Mouse (Mus musculus) hindlimb bud, embryonic 11.5 days (tissue): Measurements from ENCODE around the gene Abcc5.
"Not testable (repeated sequence)": the region's sequence is repeated elsewhere in the genome, so short reads cannot be mapped to it uniquely, and the experiment has no call there.

Source experiments
- DNase-seq: peaks from one replicate; pipeline ENCODE4 v3.0.0-alpha.2; 2012; ENCODE audit warnings: low read depth, low spot score; ENCODE audit errors: extremely low spot score

Gene Abcc5

DNA sequence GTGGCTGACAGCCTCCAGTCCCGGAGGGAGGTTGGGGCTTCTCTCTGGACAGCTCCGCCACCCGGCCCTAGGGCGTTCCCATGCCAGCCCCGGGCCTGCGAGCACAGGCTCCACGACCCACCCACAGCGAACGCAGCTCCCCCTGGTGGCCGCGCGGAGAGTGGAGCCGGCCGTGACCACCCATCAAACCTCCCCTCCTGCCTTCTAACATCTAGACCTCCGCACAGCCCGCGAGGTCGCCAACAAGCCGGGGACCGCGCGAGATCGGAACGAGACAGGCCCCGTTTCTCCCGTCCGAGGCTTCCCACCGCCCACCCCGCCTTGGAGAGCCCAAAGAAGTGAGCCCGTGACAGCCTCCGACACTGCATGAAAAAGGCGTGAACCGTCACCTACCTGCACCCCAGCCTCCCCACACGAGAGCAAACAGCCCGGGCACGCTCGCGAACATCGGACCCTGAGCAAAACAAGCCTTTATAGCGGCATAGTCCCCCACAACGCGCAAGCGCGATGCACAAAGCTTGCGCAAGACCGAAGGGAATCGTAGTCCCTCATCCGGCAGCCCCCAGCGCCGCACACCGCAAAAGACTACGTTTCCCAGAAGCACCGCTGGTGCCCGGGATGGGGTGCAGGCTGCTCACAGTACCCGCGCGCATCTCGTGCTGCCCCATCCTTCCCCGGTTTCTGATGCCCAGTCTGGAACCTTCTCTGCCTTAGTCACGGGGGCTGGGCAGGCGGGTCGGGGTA is at the start of gene Abcc5:
Gene Abcc5, minus strand, starts transcription at position 540 of the 744 bp plus-strand sequence.
- peak; percentile 50 for DNase-seq

DNA sequence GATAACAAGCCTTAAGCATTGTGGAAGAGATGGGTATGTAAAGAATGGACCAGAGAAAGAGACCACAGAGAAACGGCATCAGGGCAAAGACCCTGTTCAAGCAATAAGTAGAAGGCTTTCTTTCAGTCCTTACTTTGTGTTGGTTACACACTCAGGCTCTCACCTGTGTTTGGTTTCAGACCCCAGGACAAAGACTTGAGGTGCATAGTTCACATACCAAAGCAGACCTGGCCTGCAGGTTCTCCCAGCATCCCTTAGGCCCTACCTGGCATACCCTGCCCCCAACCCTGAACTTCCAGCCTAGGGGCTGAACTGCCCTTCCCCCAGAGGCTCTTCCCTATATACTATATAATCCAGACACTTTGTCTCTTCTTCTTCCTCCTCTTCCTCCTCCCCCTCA is 49.1 kb upstream of the Abcc5 start:
- DNase-seq, result no peak

DNA sequence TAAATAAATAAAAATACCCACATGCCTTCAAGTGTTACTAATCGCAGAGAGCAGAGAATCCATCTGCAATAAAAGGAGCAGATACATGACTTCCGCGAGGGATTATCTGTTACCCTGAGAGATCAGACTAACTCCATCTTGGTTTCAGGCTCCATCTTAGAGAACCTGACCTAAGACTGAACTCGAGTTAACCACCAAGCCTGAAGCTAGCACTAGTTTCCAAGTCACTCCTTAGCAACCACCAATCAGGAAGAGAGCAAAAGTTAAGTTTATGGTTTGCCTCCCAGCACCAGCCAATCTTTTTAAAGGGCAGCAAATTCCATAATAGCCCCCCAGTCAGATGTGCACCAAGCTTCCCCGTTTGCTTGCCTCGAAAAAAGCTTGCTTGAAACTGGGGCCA is 48.6 kb upstream of the Abcc5 start:
- no peak for DNase-seq

DNA sequence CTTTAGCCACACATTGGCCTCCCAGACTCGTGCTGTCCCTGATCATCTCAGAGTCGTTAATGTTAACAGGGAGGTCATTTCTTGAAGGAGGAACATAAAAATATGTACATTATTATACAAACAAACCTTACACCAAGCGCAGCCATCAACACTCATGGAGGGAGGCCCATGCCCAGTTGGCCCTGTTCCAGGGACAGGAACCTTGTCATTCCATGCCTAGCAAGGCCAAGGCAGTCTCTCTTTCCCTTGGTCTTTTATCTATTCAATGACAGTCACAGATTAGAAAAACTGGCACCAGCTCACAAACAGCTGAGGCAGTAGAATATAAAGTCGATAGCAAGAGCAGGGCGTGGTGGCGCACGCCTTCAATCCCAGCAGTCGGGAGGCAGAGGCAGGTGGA is 48.0 kb upstream of the Abcc5 start:
- DNase-seq, result no peak

DNA sequence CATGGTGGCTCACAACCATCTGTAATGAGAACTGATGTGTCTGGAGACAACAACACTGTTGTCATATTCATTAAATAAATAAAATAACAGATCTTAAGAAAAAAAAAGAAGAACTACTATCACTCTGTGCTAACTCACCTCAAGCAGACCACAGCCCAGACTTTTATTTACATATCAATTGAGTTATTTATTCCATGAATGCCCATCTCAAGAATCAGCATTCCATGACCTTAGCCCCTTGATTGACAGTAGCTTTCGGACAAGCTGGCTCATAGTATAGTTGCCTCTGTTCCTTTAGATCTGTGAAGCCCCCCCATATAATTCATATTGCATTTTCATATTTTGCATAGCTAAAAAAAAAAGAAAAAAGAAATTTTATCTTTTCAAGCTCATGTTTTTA is 47.6 kb upstream of the Abcc5 start:
- no peak for DNase-seq

DNA sequence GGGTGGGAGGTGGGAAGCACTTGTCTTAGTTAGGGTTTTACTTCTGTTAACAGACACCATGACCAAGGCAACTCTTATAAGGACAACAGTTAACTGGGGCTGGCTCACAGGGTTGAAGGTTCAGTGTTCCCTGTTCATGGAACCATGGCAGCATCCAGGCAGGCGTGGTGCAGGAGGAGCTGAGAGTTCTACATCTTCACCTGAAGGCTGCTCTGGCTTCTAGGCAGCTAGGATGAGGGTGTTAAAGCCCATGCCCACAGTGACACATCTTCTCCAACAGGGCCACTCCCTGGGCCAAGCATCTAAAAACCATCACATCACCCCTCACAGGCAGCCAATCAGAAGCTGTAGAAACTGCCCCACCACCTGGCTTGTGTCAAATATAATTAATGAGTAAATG is 45.5 kb upstream of the Abcc5 start:
- no peak for DNase-seq

DNA sequence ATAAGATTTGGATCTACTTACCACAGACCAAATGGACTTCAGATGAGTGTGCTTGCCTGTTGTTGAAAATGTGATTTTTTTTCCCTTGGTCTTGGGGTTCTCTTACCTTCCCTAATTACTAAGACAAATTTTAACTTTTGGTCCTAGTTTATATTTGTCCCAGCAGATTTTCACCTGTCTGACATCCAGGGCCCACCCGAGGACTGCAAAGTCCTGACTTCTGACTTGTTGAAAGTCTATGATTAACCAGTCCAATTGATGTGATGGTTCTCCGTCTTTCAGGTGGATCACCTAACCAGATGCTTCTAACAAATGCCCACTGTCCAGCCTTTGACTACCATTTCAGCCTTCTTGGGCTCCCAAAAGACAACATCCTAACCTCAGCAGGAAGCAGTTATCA is 44.8 kb upstream of the Abcc5 start:
- no peak for DNase-seq

DNA sequence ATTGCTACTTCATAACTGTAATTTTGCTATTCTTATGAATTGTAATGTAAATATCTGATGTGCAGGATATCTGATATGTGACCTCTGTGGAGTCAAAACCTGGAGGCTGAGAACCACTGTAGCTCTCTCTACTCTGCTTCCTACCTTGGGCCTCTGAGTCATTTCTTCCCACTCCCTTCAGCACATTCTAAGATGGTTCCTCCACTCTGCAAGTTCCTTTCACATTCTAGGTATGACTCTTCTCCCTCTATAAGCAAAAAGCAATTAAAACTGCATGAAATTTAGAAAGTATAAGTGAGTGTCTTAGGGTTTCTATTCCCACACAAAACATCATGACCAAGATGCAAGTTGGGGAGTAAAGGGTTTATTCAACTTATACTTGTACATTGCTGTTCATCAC is 38.5 kb upstream of the Abcc5 start:
- no peak for DNase-seq

DNA sequence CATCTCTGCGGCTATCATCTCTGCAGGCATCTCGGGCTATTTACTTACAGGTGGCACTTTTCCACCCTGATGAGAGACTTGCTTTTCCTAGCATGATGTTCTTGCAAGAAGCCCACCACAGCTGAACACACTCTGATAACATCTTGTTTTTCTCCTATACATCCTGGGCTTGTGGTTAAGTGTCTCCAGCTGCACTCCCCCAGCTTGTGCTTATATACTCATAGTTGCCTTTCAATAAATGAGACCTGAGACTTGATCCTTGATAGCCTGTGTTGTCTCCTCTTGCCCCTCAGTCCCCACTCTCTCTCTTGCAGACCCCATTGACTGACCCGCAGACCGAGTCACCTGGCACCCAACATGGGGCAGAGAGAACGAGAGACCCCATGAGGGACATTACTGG is 32.5 kb upstream of the Abcc5 start:
- DNase-seq, result not testable (repeated sequence)

DNA sequence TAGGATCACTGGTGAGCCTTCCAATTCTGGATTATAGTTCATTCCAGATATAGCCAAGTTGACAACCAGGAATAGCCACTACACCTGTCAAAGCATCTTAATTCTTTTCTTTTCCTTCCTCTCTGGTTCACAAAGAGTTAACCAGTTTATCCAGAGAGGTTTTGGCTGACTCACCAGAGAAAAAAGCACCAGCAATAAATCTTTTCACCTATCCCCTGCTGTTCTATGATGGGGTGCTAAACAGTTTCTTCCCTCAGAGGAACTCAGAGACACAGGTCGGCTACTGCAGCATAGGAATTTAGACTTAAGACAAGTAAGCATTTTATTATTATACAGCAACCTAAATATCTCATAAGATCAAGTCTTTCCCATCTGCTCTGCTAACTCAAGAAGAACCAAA is 29.9 kb upstream of the Abcc5 start:
- no peak for DNase-seq

DNA sequence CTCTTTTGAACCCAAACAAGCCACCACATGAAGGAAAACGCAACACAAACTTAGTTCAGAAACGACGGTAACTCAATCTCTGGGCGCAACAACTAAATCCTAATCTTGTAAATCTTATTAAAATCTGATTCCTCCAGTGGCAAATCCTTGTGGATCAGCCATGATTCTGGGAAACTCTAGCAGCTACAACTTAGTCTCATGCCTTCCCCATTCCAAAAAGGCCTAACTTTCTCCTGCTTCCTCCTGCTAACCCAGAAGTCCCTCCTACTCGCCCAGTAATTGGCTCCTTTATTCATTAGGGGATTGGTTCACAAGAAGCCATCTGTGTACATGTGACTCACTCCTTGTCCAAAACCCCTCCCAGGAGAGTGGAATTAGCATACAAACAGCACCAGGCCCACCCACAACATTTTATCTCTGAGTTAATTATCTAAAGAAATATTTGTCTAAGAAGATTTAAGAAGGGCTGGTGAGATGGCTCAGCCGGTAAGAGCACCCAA is 28.0 kb upstream of the Abcc5 start:
- DNase-seq, result no peak

DNA sequence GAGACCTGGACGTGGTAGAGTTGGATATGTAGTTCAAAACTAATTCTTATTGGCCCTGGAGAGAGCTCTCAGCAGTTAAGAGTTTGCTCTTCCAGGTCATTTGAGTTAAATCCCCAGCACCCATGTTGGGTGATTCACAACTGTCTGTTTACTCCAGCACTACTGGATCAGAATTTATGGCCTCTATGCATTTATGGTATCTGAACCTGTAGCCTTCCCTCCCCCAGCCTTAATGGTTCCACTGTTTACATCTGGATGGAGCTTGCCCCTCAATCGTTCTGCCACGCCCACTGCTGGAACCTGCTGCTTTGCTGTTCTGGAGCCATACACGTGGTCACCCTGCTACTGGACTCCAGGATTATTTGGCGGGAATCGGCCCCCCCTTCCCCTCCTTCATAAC is 25.6 kb upstream of the Abcc5 start:
- no peak for DNase-seq

DNA sequence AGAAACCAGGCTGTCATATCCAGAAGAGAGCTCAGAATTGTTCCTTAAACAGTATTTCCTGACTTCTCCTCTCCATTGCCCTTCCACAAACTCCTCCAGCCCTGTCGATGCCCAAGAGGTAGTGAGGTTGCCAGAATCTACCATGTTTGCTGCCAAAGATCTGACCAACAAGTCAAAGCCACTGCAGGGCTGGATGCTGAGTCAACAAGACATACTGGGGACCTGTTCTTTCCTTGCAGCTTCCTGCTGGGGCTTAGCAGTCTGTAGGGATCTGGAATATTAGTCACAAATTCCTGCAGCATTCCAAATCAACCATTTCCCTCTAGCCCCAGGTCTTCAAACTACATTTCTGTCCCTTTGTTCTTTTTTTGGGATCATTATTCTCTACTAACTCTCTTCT is 19.7 kb upstream of the Abcc5 start:
- no peak for DNase-seq

DNA sequence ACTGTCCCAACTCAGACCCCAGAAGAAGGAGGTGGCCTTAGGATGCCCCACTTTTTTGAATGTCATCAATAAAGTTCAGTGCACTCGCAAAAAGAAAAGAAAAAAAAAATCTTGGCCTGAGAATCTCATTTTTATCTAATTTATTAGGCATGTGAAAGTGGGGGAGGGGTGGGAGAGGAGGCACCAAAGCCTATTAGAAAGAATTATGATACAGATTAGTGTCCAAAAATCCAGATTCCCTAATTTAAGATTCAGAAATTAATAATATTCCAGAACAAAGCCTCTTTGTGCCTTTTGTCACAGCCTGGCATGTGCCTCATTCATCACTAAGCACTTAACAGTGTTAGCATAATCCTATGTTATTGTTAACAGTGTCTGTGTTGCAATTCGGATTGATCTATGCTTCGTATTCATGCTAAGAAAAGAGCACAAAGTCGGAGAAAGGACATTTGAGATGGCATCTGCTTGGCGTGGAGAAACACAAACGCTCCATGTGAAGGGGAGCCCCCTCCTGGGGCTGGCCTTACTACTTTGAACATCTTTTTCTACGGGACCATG is 18.7 kb upstream of the Abcc5 start:
- DNase-seq, result no peak

DNA sequence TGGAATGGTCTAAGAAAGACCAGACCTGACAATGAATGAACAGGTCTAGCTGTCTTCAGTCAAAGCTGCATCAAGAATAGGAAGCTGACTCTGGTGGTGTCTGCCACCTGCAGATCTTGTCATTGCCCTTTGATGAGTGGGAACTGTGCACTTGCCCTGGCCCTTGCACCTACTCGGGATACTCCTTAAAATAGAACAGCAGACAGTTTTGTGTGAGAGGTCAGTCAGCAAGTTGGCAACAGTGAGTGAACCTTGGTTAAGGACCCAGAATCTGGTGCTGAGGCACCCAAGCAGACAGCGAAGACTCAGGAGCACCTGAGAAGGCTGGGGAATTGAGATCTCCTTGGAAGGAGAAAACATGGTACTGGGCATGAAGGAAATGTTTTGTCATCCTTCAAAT is 16.7 kb upstream of the Abcc5 start:
- DNase-seq, result no peak

DNA sequence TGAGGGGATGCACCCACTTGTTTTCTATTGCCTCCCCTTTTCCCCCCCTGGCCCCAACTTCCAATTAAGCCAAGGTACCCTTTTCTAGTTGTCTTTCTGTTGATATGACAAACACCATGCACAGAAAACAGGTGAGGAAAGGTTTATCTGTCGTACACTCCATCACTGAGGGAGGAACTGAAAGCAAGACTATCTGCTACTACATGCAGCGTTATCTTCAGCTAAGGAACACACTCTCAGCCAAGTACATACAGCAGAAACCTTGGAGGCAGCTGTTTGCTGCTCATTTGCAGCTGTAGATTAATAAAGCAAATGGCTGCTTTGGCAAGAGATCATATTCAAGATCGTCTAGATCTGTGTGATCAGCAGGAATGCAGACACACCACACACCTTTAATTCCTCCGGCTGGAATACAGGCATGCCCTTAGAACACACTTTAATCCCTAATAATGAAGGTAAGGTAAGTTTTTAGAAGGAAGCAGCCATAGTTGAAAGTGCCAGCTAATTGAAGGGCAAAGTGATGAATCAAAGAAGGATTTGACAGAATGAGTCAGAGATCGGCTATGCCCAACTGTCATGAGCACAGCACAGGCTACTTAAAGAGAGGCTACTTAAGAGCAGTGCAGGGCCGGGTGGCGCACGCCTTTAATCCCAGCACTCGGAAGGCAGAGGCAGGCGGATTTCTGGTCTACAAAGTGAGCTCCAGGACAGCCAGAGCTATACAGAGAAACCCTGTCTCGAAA is 12.7 kb upstream of the Abcc5 start:
- DNase-seq, result no peak

DNA sequence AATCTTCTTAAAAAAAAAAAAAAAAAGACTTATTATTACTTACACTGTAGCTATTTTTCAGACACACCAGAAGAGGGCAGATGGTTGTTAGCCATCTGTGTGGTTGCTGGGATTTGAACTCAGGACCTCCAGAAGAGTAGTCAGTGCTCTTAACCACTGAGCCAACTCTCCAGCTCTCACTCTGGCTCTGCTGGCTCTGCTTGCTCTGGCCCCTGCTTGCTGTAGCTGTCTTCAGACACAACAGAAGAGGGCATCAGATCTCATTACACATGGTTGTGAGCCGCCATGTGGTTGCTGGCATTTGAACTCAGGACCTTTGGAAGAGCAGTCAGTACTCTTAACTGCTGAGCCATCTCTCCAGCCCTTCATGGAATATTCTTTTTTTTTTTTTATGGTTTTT is 11.9 kb upstream of the Abcc5 start:
- not testable (repeated sequence) for DNase-seq

DNA sequence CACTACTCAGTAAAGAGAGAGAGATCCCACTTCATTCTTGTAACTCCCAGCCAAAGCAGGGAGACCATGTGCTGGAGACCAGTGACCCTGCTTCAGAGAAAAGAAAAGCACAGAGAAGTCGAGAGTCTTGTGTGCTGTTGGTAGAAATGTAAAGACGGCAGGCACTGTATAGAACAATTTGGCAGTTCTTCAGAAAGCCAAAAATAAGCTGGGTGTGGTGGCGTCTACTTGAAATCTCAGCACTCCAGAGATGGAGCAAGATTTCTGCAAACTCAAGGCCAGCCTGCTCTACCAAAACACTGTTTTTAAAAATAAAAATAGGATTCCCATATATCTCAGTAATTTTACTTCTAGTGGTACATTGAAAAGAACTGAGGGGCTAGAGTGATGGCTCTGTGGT is 10.1 kb upstream of the Abcc5 start:
- no peak for DNase-seq

DNA sequence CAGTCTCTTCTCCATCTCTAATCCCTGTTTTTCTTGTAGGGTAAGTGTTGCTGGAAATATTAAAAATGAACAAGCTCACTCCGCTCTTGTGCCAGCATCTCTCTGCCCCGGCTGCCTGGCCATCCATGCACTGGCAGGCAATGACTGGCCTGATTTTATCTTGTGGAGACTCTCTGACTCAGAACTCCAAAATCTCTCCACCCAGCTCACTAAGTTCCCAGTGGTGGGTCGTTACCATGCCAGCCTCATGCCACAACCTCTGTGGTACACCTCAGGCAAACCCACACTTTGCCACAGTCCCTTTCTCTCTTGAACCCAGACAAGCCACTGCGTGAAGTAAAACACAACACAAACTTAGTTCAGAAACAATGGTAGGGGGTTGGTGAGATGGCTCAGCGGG is 3.1 kb upstream of the Abcc5 start:
- DNase-seq, result no peak

DNA sequence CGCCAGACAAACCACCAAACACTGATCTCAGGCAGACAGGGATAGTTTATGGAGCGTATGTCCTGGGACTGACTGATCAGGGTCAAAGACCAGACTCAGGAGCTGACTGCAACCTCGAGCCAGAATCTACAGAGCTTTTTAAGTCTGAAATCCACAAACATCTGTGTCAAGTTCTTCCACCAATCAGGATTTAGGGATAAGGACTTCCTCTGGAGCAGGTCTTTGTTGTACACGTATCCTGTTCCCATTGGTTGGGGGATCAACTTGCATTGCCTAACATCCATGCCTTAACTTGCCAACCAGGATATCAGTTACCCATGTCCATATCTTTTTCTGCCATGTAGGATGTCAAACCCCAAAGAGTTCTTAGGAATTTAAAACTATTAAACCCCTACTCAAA is 1.4 kb upstream of the Abcc5 start:
- DNase-seq, result no peak

DNA sequence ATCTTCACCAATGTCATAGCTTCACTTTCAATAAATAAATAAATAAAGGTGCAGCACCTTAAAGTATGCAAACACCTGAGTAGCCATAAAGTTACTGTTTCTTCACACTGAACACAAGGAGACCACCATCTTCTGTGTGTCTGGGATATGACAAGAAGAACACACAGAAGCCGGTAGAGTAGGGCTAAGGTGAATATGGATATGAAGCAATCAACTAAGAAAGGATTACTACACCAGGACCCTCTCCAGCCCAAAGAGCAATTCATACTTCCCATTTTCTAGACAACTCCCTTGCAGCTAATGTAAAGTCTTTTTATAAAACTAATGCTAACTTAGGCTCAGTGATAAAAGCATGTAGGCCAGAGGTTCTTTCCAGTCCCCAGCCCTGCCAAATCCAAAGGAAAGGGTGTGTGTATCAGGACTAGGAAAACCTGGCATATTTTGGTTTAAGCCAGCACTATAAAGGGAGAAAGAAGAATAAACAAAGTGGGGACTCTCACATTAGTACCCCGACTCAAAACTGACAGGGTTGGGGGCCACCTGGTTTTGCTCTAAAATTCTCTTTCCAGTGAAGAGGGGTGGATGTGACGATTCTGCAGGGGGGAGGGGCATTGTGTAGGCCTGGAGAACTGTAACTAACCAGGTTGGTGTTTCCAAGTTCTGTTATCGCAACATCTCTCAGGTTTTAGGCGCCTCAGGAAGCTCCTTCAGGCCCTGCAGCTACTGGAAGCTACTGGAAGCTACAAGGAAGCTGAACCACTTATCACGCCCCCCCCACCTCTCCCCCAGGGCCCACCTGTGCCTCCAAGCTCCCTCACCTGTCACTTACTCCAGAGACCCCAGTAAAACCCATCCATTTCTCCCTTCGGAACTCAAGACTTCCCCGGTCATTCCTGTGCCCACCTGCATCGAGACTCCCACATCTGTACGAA is 1.2 kb downstream of the Abcc5 start:
- DNase-seq, result no peak
